Mouse (Mus musculus) brain, embryonic 18.5 days (tissue): ENCODE measurements at regions not wholly inside any gene's neighbourhood (a gene's known extent, or its start where the extent isn't known, plus 50 kb on each side); places are given as distances from the start of the nearest gene placed in this dataset.
"Not testable (repeated sequence)": the region's sequence is repeated elsewhere in the genome, so short reads cannot be mapped to it uniquely, and the experiment has no call there.

Experiments
- DNase-seq: peaks from one replicate; pipeline ENCODE4 v3.0.0-alpha.2; 2012; ENCODE audit warnings: low read depth, low spot score

DNA sequence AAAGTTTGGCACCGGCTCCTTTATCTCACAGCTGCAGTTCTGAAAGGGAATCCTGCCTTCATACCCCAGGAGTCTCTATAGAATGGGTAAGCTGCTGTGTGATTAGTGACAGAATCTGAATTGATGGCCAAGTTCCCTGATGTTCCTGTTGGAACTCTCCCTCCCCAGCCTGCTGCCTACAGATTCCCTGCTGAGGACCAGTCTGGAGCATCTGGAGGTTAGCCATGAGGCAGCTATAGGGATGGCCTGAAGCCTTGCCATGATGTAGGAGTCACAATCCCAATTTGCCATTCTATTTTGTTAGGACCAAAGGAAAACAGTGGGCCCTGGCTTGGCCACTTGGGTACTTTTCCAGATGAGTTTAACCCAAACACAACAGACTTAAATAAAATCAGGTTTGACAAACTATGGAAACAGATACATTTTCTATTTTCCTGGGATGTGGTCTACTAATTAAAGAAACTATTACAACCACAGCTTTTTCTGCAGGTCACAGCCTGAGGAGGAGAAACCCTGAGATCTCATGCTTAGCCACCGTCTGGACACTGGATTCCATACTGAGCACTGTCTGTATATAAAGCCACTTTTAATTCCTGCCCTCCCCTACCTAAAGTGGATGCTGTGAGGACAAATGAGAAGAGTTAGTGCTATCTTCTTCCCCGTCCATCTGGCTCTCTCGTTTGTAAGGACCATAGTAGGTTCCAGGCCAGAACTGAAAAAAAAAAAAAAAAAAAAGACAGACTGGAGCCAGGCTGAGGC lies 349.5 kb upstream of the Tbl1xr1 start:
- no peak for DNase-seq

DNA sequence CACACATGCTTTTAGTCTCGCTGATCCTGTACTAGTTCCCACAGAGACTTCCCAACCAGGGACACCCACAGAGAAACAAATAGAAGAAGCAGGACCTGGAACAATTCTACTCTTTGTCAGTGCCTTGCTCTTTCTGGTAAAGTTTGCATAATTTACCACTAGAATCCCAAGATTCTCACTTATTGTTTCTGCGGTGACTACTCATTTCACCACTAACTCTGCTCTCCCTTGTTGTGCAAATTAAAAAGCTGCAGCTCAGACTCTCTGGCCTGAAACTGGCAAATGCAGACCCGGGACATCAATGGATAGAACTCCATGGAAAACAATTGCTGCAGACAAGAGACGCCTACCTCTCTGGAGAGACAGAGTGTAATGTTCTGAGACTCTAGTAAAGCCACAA lies 348.4 kb upstream of the Tbl1xr1 start:
- DNase-seq, result no peak

- DNase-seq, result no peak
Observed at GRCm38 (mm10) chr3:21729328-21729727, 347.1 kb upstream of the Tbl1xr1 start.

GRCm38 (mm10) chr3:21735688-21736087 lies 340.8 kb upstream of the Tbl1xr1 start:
- DNase-seq, result not testable (repeated sequence)

DNA sequence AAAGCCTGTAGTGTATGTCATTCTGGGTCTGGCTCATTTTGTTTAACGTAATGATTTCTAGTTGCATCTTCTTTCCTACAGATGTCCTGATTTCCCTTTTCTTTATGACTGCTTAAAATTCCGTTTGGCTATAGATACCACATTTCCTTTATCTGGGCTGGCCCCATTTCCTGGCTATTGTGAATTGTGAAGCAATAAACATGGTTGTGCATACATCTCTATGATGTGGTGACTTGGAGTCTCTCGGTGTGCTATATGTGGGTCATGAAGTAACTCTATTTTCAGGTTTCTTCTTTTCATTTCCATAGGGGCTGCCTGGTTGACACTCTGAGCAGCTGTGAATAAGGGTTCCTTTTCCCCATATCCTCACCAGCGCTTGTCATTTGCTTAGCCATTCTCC lies 336.7 kb upstream of the Tbl1xr1 start:
- no peak for DNase-seq

GRCm38 (mm10) chr3:21744107-21744506 lies 332.3 kb upstream of the Tbl1xr1 start:
- DNase-seq, result no peak

GRCm38 (mm10) chr3:21760516-21761218 lies 315.8 kb upstream of the Tbl1xr1 start:
- no peak for DNase-seq

GRCm38 (mm10) chr3:21761219-21761600 lies 315.2 kb upstream of the Tbl1xr1 start:
- DNase-seq, result no peak

DNA sequence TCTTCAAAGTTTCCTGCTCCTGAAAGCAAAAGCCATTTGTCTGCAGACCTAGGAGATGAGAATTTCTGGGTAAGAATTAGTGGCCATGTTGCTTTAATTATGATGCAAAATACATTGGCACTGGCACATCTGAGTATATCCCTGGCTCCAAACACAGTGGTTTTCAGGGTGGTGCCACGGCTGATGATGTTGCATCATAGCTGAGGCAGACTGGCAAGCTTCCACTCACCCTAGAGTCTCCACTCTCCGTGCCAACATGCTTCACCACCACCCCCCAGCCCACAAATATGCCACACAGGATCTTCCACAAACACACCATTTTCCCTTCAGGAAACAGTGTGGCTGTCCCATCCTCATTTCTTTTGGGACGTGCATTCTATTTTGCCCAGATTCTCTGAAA lies 314.5 kb upstream of the Tbl1xr1 start:
- no peak for DNase-seq

GRCm38 (mm10) chr3:21768081-21768480 lies 308.4 kb upstream of the Tbl1xr1 start:
- no peak for DNase-seq

GRCm38 (mm10) chr3:21769920-21770547 lies 306.4 kb upstream of the Tbl1xr1 start:
- DNase-seq, result no peak

GRCm38 (mm10) chr3:21771752-21772298 lies 304.6 kb upstream of the Tbl1xr1 start:
- no peak for DNase-seq

- no peak for DNase-seq
Observed at GRCm38 (mm10) chr3:21774172-21774842, 302.1 kb upstream of the Tbl1xr1 start.

DNA sequence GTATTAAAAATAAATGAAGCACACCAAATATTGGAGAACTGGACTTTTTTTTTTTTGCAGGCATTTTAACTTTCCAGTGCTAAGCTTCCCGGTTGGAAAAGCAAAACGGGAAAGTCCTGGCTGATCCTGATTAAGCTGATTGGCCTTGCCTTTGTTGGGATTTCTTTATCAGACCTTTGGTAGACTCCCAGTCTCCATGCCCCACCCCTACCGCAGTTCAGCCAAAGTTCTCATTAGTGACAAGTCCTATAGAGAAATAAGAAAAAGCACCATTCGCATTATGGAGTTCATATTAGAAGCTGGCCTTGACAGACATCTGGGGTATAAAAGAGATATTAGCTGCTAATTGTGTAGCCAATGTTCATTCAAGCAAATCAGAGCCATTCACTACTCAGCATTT lies 297.7 kb upstream of the Tbl1xr1 start:
- no peak for DNase-seq

GRCm38 (mm10) chr3:21791983-21792631 lies 284.3 kb upstream of the Tbl1xr1 start:
- DNase-seq, result no peak

DNA sequence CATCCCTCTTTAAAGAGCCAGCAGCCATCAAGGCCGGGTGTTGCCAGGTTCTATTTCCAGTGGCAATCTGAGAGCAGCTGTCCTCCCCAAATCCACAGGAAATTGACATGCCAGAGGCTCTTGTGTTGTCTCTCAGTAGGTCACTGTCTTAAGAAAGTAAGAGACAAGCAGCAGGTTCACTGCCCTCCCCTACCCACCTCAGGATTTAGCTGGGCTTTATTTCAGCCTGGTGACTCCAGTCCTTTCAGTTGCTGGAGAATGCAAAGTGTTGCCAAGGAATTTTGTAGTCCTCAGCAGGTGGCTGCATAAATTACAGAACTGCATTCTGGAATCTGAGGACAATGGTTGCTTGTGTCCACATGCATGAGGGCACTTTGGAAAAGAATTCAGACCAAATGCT lies 278.3 kb upstream of the Tbl1xr1 start:
- no peak for DNase-seq

DNA sequence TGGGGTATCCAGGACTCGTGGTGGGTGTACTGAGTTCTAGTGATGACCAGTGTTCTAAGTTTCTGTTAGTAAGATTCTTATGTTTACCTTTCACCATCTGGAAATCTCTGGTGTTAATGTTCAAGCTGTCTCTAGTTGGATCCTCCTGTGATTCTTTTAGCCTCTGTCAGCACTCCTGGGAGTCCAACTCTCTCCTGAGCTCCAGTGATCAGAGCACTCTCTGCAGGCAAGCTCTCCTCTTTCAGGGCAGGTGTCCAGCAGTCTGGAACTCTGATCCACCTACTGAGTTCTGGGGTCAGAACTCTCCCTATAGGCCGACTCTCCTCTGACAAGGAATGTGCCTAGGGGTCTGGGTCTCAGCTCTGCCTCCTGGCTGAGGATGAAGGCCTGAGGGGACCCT lies 272.6 kb upstream of the Tbl1xr1 start:
- not testable (repeated sequence) for DNase-seq

DNA sequence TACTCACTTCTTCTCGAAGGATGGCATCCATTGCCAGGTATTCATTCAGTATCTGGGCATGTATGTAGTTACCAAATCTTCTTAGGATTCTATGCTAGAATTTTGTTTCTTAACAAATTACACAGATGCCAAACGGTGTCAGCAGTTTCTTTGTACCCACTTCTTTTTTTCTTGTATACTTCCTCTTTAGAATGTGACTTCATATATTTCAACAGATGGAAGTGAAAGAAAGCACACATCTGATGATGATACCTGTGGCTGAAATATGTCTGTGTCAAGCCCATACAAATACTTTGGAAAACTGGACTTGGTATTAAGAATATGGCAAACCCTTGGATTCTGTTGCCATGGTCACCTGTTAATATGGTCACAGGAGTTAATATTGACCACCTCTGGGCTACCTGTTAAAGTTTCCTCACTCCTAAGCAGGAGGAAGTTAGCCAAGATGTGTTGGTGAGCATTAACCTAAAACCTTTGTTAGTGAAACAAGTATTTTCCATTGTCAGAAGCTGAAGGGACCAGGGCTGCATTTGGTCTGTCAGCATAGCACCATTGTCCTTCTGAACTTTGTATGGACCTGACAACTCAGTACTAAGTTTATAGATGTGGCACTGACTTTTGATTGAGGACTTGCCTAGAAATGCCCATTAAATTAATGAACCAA lies 269.8 kb upstream of the Tbl1xr1 start:
- no peak for DNase-seq

GRCm38 (mm10) chr3:21808539-21808938 lies 267.9 kb upstream of the Tbl1xr1 start:
- DNase-seq, result no peak

DNA sequence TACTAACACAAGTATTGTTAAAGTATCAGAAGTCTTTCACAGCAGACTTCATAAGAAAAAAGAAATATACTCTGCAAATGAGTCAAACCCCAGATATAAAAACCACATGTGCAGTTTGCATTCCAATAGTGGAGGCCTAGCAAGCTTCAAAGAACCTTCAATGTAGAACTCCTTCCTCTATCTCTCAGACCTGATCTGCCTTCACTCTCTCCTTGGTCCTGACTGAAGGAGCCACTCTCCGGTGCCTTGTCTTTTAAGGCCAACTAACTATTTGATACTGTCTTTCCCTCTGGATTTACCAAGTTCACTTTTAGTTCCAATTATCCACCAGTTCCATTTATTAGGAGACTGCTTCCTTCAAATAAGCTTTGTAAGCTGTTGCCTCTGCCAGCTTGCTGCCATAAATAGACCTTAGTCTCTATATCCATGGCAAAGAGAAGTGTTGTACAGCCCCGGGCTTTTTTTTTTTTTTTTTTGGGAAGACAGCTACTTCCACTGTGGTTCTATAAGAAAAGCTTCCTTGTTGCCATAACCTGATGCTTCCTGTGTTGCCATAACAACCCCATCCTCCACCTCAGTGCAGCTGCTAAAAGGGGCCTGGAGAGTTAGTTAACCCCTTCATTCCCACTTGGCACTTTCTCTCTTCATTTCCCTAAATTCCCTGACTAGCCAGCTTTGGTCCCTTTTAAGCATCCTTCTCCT lies 266.5 kb upstream of the Tbl1xr1 start:
- no peak for DNase-seq
